In genomic region chr10:85386605-85387218, GRCm38 (mm10) we compare ENCODE assay signal across 8 mouse cellular contexts. TPM values are rescaled to one million over a fixed set of nuclear protein-coding genes. Genes with fewer than 3 reads are reported as not detected.
A peak's percentile ranks its signal among the peaks of the same experiment; 100 is the strongest.
DNase-seq lines count a peak whose midpoint lies in the region; ATAC-seq lines count a peak whose summit lies in the region.

Btbd11 (plus strand) TSS chr10:85386814.

- DNase-seq in adrenal gland, adult (ENCODE audit: inconsistent age in 2 of 2, low spot score in 1 of 2), result peak; percentile 95 to 97
- DNase-seq in embryo, embryonic 10 days (ENCODE audit: low spot score), result peak; percentile 93
- DNase-seq in gastrocnemius, postnatal 25 days, result peak; percentile 92
- DNase-seq in intestine, embryonic 14.5 days (ENCODE audit: low spot score), result peak; percentile 88
- peak; percentile 85 to 93 for DNase-seq in left cerebral cortex, postnatal 10 days (ENCODE audit: extremely low spot score in 1 of 2, low spot score in 2 of 2)
- DNase-seq in right cerebral cortex, postnatal 14 days, result peak; percentile 74
- DNase-seq in urinary bladder, postnatal 25 days (ENCODE audit: low spot score), result peak; percentile 81

- H3K27me3 ChIP-seq in intestine, embryonic 14.5 days (replicated peaks; ENCODE audit: control insufficient read depth, insufficient read depth, low read length), result peaks cover 7% of the 10 kb centered on the region; the same call in 1 of the 2 replicates

- intact Hi-C loops in left cerebral cortex, postnatal 10 days (cut with DNase I), result loop anchor here (5.0 to 10.0 kb wide), 2 partner anchors 164 to 238 kb away; no protein-coding TSS in a partner anchor

- no peaks in the 10 kb centered on the region for H3K9me3 ChIP-seq in intestine, embryonic 14.5 days (ENCODE audit: control insufficient read depth, low read length)

- WGBS in intestine, embryonic 14.5 days, result under 1% methylated on average over 46 of the region's 46 CpGs

- peak within 1 kb of the TSS; percentile 100 for H3K4me2 ChIP-seq in intestine, embryonic 14.5 days (ENCODE audit: low read length)

- ATAC-seq in intestine, embryonic 14.5 days (replicated peaks; ENCODE audit: low FRiP score, low TSS enrichment, low read depth), result peak; percentile 96
- ATAC-seq in megakaryocyte progenitor cell, adult 5-6 weeks (replicated peaks; ENCODE audit: poor library complexity), result peak; percentile 87

- H3K36me3 ChIP-seq in intestine, embryonic 14.5 days (ENCODE audit: control insufficient read depth, insufficient read depth, low read length), result no peaks in the 10 kb centered on the region

- peak within 1 kb of the TSS; percentile 37 for H3K9ac ChIP-seq in intestine, embryonic 14.5 days (ENCODE audit: low read length)

- peak within 1 kb of the TSS; percentile 53 for H3K4me3 ChIP-seq in intestine, embryonic 14.5 days (ENCODE audit: low read depth, low read length)

- peaks cover 18% of the 10 kb centered on the region; the same call in 1 of the 2 replicates for H3K4me1 ChIP-seq in intestine, embryonic 14.5 days (replicated peaks; ENCODE audit: control insufficient read depth, insufficient read depth, low read length)

- peak within 1 kb of the TSS; percentile 24; the same call in 1 of the 2 replicates for H3K27ac ChIP-seq in intestine, embryonic 14.5 days (ENCODE audit: low read depth)

RNA-seq across cellular contexts. Expression of gene Btbd11, which starts in this region (rescaled TPM):
- total RNA-seq in gastrocnemius, postnatal 25 days (2021), result 1 to 10 TPM in 1 of 2 experiments, under 1 TPM in 1; 0.62 to 1.0 TPM
- 1.7 and 2.0 TPM in 2 replicates for polyA plus RNA-seq in intestine, embryonic 14.5 days (2014; fragmentation: Nextera tagmentation; extraction: Ambion mirVana)
- total RNA-seq in left cerebral cortex, postnatal 10 days (2021), result 10 to 100 TPM; 26.7 to 31.2 TPM
- total RNA-seq in megakaryocyte progenitor cell, adult 5-6 weeks (2015), result 2.7 and 2.8 TPM in 2 replicates
- 1.6 and 2.2 TPM in 2 replicates for total RNA-seq in megakaryocyte progenitor cell, adult 5-6 weeks (2017)

Comparison
In these comparisons a context has a peak if more than half of its experiments do, and no peak if none do; other contexts are left out.
1. Peak in every context shown above with its lines: DNase-seq, ATAC-seq, H3K4me3 ChIP-seq and H3K27ac ChIP-seq.
2. RNA of gene Btbd11 (total RNA-seq): 26.7 to 31.2 TPM in left cerebral cortex, postnatal 10 days; 1.6 to 2.8 TPM in megakaryocyte progenitor cell, adult 5-6 weeks and 0.62 to 1.0 TPM in gastrocnemius, postnatal 25 days; every median in the first group is over 4 times any median in the second.